ENCODE assay signal across 26 mouse cellular contexts in the genomic region with DNA sequence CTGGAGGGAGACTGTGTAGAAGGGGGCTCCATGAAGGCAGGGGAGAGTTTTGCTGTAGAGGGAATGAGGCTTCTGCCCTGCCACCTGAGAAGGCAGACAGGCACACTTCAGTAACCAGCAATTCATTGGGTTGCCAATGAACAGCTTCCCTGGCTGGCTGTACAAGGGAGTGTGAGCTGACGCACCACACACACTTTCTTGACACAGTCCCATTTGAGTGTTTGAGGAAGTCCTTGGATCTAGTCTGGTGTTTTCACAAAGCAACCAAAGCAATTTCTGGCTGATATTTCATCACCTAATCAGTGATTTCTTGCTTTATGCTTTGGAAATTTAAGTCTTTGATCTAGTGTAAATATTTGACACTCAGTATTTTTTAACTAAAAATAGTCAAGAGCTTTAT.
DNase-seq lines count a peak whose midpoint lies in the region; ATAC-seq and TF ChIP-seq lines count a peak whose summit lies in the region.
"Had no signal": no experiment of that assay in that cellular context is flagged by ENCODE, and none has a peak within 500 bp of the region (broad histone marks: within the 10 kb centered on the region; RNA-seq: fewer than 3 reads in every experiment).

No protein-coding gene starts in this region.

- no peak; the same call in 1 of the 2 replicates for ATAC-seq in lung, embryonic 14.5 days (ENCODE audit: insufficient read depth)
- no peak for ATAC-seq in liver, embryonic 11.5 days (replicated peaks; ENCODE audit: low FRiP score)
- ATAC-seq in megakaryocyte, adult 5-6 weeks (ENCODE audit: poor library complexity, severe bottlenecking) = no peak
- ATAC-seq: CD4-positive, CD25-positive, alpha-beta regulatory T cell, adult 4 months; forebrain, embryonic 13.5 days; forebrain, embryonic 15.5 days; forebrain, postnatal 0 days had no signal

- no peaks in the 10 kb centered on the region for H3K9me3 ChIP-seq in lung, embryonic 14.5 days (ENCODE audit: low read depth, low read length)
- H3K9me3 ChIP-seq in MEL (replicated peaks; ENCODE audit: insufficient read depth, low read length) = no peaks in the 10 kb centered on the region
- H3K9me3 ChIP-seq in liver, embryonic 11.5 days (ENCODE audit: control insufficient read depth, low read length) = no peaks in the 10 kb centered on the region
- H3K9me3 ChIP-seq: embryonic facial prominence, embryonic 10.5 days; embryonic facial prominence, embryonic 12.5 days; forebrain, embryonic 13.5 days; forebrain, embryonic 15.5 days; G1E had no signal

- no peak overlapping the region for H3K27ac ChIP-seq in lung, embryonic 14.5 days (ENCODE audit: low read depth)
- H3K27ac ChIP-seq in MEL (ENCODE audit: control insufficient read depth, low read depth, low read length) = no peak overlapping the region
- no peak overlapping the region for H3K27ac ChIP-seq in liver, embryonic 11.5 days (ENCODE audit: low read depth, low read length)
- H3K27ac ChIP-seq: embryonic facial prominence, embryonic 10.5 days; embryonic facial prominence, embryonic 12.5 days; forebrain, embryonic 13.5 days; forebrain, embryonic 15.5 days had no signal

- no peaks in the 10 kb centered on the region for H3K27me3 ChIP-seq in lung, embryonic 14.5 days (ENCODE audit: insufficient read depth, low read length)
- H3K27me3 ChIP-seq in MEL (ENCODE audit: control insufficient read depth in 1 of 2, insufficient read depth in 2 of 2, low read length in 2 of 2) = no peaks in the 10 kb centered on the region
- no peaks in the 10 kb centered on the region for H3K27me3 ChIP-seq in liver, embryonic 11.5 days (replicated peaks; ENCODE audit: control insufficient read depth, insufficient read depth, low read length)
- H3K27me3 ChIP-seq: CH12.LX; embryonic facial prominence, embryonic 12.5 days; forebrain, embryonic 13.5 days; forebrain, embryonic 15.5 days had no signal

- TF ChIP-seq POLR2A in lung, adult 2 months (IDR thresholded peaks at IDR 0.05; ENCODE audit: borderline replicate concordance, extremely low read depth, low read depth, low read length) = no peak
- no peak for TF ChIP-seq POLR2A in MEL (IDR thresholded peaks at IDR 0.05; ENCODE audit: control insufficient read depth in 1 of 2, insufficient read depth in 1 of 2, low read depth in 1 of 2, low read length in 2 of 2, poor library complexity in 1 of 2)

- H3K4me2 ChIP-seq in lung, embryonic 14.5 days = no peak overlapping the region
- no peak overlapping the region for H3K4me2 ChIP-seq in liver, embryonic 11.5 days
- H3K4me2 ChIP-seq: embryonic facial prominence, embryonic 12.5 days; forebrain, embryonic 13.5 days; forebrain, embryonic 15.5 days had no signal

- H3K79me2 ChIP-seq in MEL (ENCODE audit: control insufficient read depth, insufficient read depth, low read length, poor library complexity) = no peaks in the 10 kb centered on the region

- TF ChIP-seq RAD21 in MEL (IDR thresholded peaks at IDR 0.05; ENCODE audit: low read depth, low read length) = no peak

- 39% methylated on average over 1 of the region's 1 CpGs for WGBS in lung, embryonic 14.5 days
- WGBS in lung, adult 2 months = 70% methylated on average over 1 of the region's 1 CpGs
- 96% methylated on average over 1 of the region's 1 CpGs for WGBS in liver, embryonic 11.5 days

- no peak overlapping the region for H3K4me3 ChIP-seq in lung, embryonic 14.5 days (ENCODE audit: low read depth, low read length)
- H3K4me3 ChIP-seq in lung, adult 2 months (replicated peaks; ENCODE audit: extremely low read depth, low read depth, low read length) = no peak overlapping the region
- H3K4me3 ChIP-seq in MEL (ENCODE audit: control insufficient read depth in 1 of 2, insufficient read depth in 1 of 2, low read depth in 2 of 2, low read length in 2 of 2) = no peak overlapping the region
- no peak overlapping the region for H3K4me3 ChIP-seq in liver, embryonic 11.5 days (ENCODE audit: low read depth, low read length)
- H3K4me3 ChIP-seq: embryonic facial prominence, embryonic 10.5 days; embryonic facial prominence, embryonic 12.5 days; forebrain, embryonic 13.5 days; forebrain, embryonic 15.5 days had no signal

- no peaks in the 10 kb centered on the region for H3K4me1 ChIP-seq in lung, embryonic 14.5 days (ENCODE audit: insufficient read depth)
- H3K4me1 ChIP-seq in lung, adult 2 months (ENCODE audit: control insufficient read depth, insufficient read depth, low read length) = no peaks in the 10 kb centered on the region
- H3K4me1 ChIP-seq in MEL (ENCODE audit: control insufficient read depth in 1 of 2, insufficient read depth in 2 of 2, low read length in 2 of 2) = no peaks in the 10 kb centered on the region
- H3K4me1 ChIP-seq in liver, embryonic 11.5 days (replicated peaks; ENCODE audit: control insufficient read depth, insufficient read depth, low read length) = no peaks in the 10 kb centered on the region
- H3K4me1 ChIP-seq: embryonic facial prominence, embryonic 10.5 days; embryonic facial prominence, embryonic 12.5 days; forebrain, embryonic 13.5 days; forebrain, embryonic 15.5 days had no signal

- no peak overlapping the region for H3K9ac ChIP-seq in lung, embryonic 14.5 days
- no peak overlapping the region for H3K9ac ChIP-seq in MEL (ENCODE audit: control insufficient read depth, low read depth, low read length, poor library complexity, severe bottlenecking)
- H3K9ac ChIP-seq in liver, embryonic 11.5 days (ENCODE audit: low read depth, low read length) = no peak overlapping the region
- H3K9ac ChIP-seq: embryonic facial prominence, embryonic 12.5 days; forebrain, embryonic 13.5 days; forebrain, embryonic 15.5 days; forebrain, postnatal 0 days had no signal

- TF ChIP-seq CTCF in lung, embryonic 14.5 days (IDR thresholded peaks at IDR 0.05; ENCODE audit: low read depth) = no peak
- TF ChIP-seq CTCF in lung, adult 2 months (IDR thresholded peaks at IDR 0.05; ENCODE audit: insufficient read depth, low read length) = no peak
- TF ChIP-seq CTCF in MEL (IDR thresholded peaks at IDR 0.05 in 2 of 3, conservative IDR thresholded peaks at IDR 0.05 in 1 of 3; ENCODE audit: control insufficient read depth in 1 of 3, insufficient read depth in 1 of 3, low read depth in 2 of 3, low read length in 3 of 3, poor library complexity in 1 of 3, severe bottlenecking in 1 of 3) = no peak

- H3K36me3 ChIP-seq in lung, embryonic 14.5 days (ENCODE audit: insufficient read depth) = no peaks in the 10 kb centered on the region
- no peaks in the 10 kb centered on the region for H3K36me3 ChIP-seq in MEL (ENCODE audit: control insufficient read depth in 1 of 2, insufficient read depth in 2 of 2, low read length in 2 of 2)
- H3K36me3 ChIP-seq in liver, embryonic 11.5 days (ENCODE audit: control insufficient read depth, insufficient read depth, low read length) = no peaks in the 10 kb centered on the region
- H3K36me3 ChIP-seq: embryonic facial prominence, embryonic 10.5 days; embryonic facial prominence, embryonic 12.5 days; forebrain, embryonic 15.5 days; G1E had no signal

- DNase-seq in lung, embryonic 14.5 days = peak; percentile 39
- no peak for DNase-seq in lung, adult 2 months
- DNase-seq in 416B (ENCODE audit: low read depth) (peak; percentile 0), MEL (ENCODE audit: low read depth, low spot score) (peak; percentile 11)
- peak; percentile 4 for DNase-seq in lung, postnatal 25 days (ENCODE audit: low spot score)
- DNase-seq in cerebellum, postnatal 4 days (ENCODE audit: low spot score in 2 of 2) = no peak
- no peak for DNase-seq in liver, embryonic 11.5 days (ENCODE audit: low spot score)
- DNase-seq: adrenal gland, adult 2 months; adrenal gland, postnatal 10 days; adrenal gland, postnatal 25 days; B cell, adult 2 months; cerebellum, adult 11 months; cerebellum, adult 18-20 months; cerebellum, adult 8-10 months; cerebellum, adult 9-11 months; cerebellum, postnatal 14 days; cerebellum, postnatal 36 days; forebrain, postnatal 0 days had no signal

- no peak for TF ChIP-seq EP300 in MEL (IDR thresholded peaks at IDR 0.05; ENCODE audit: low read depth in 1 of 2, low read length in 2 of 2)

TF ChIP-seq in MEL, 35 proteins besides CTCF, POLR2A, EP300 and RAD21:
- TF ChIP-seq E2F4 (IDR thresholded peaks at IDR 0.05; ENCODE audit: borderline replicate concordance, low read depth, low read length) (no peak), GABPA (IDR thresholded peaks at IDR 0.05; ENCODE audit: low read depth, low read length) (no peak), SMC3 (IDR thresholded peaks at IDR 0.05; ENCODE audit: low read depth, low read length) (no peak), CHD1 (IDR thresholded peaks at IDR 0.05; ENCODE audit: low read depth, low read length) (no peak), ZKSCAN1 (IDR thresholded peaks at IDR 0.05; ENCODE audit: low read depth, low read length) (no peak), ZC3H11A (IDR thresholded peaks at IDR 0.05; ENCODE audit: low read depth, low read length) (no peak), ZNF384 (IDR thresholded peaks at IDR 0.05; ENCODE audit: low read depth, low read length) (no peak), JUND (IDR thresholded peaks at IDR 0.05; ENCODE audit: low read depth, low read length) (no peak), ETS1 (IDR thresholded peaks at IDR 0.05; ENCODE audit: low read depth, low read length) (no peak), POLR2AphosphoS5 (IDR thresholded peaks at IDR 0.05; ENCODE audit: borderline replicate concordance, low read depth, low read length) (no peak), NRF1 (IDR thresholded peaks at IDR 0.05; ENCODE audit: insufficient read depth, low read depth, low read length, poor library complexity, severe bottlenecking) (no peak), TAL1 (IDR thresholded peaks at IDR 0.05; ENCODE audit: low read length) (no peak), BHLHE40 (IDR thresholded peaks at IDR 0.05; ENCODE audit: borderline replicate concordance, low read depth, low read length) (no peak)

Comparison
In these comparisons a context has a peak if more than half of its experiments do, and no peak if none do; other contexts are left out.
1. DNase-seq: peak in lung, embryonic 14.5 days (single experiment), 416B (single experiment), MEL (single experiment) and lung, postnatal 25 days (single experiment); none in lung, adult 2 months (single experiment), cerebellum, postnatal 4 days (0 of 2) and liver, embryonic 11.5 days (single experiment).